Mouse (Mus musculus) left cerebral cortex, adult 8-10 months (tissue): ENCODE results near the gene Nxnl1. TPM values are rescaled to one million over a fixed set of nuclear protein-coding genes. Genes with fewer than 3 reads are reported as not detected.
"Not testable (repeated sequence)": the region's sequence is repeated elsewhere in the genome, so short reads cannot be mapped to it uniquely, and the experiment has no call there.

Experiments
- DNase-seq, 2 experiments: peaks; one replicate each; pipeline ENCODE4 v3.0.0; 2022; ENCODE audit warnings: low spot score in 2 of 2
- total RNA-seq, 4 experiments: library from RNA; stranded (reverse); gene quantifications; 2 replicates each; pipeline ENCODE4 v1.2.4; 2022

The Nxnl1 gene
- total RNA-seq, 4 experiments from 2014 or later = 0.17 to 0.21 TPM; not detected in 2

DNA sequence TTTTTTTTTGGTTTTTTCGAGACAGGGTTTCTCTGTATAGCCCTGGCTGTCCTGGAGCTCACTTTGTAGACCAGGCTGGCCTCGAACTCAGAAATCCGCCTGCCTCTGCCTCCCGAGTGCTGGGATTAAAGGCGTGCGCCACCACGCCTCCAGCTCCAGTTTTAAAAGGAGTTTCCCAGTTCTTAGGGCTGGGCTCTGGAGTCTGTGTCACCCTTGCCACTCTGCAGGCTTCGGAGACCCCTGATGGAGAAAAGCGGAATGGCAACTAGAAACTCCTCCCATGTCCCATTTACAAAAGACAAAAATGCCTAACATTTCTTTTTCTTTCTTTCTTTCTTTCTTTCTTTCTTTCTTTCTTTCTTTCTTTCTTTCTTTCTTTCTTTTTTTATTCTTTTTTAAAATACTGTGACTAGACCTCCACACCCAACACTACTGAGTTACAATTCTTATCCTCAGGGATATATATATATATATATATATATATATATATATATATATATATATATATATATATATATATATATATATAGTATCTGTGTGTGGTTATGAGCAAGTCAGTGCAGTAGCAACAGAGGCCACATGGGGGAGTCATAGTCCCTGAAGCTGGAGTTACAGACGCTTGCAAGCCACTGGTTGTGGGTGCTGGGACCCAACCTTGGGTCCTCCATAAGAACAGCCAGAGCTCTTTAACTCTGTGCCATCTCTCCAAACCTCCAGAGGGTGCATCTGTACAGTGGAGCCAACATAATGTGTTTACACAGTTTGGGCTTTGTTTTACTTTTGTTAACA lies 47.2 kb downstream of the Nxnl1 start:
- DNase-seq = not testable (repeated sequence)

DNA sequence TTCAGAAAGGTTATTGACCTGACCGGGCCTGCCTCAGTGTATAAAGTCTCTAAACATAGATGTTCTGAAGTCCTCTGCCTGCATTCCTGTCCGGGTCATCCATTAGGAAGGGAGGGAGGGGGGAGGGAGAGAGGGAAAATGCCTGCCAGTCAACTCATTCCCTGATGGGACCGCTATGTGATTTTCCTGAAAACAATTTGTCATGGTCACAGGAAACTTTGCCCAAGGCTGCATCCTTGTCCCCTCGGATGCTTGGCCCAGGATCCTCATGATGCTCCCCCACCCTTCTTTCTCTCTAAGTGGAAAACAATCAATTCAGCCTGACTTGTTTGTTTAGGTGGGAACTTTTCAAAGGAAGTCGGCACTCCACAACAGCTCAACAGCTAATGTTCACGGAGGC lies 49.6 kb downstream of the Nxnl1 start:
- no peak for DNase-seq

DNA sequence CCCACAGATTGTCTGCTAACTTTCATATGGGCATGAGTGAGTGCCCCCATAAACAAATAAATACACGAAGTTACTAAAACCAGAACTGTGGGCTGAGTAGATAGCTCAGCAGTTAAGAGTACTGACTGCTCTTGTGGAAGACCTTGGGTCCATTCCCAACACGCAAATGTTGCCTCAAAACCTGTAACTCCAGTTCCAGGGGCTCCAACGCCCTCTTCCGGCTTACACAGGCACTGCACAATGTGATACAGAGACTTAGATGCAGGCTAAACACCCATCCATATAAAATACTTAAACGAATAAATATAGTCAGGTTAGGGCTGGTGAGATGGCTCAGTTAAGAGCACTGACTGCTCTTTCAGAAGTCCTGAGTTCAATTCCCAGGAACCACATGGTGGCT lies 51.4 kb downstream of the Nxnl1 start:
- DNase-seq = no peak

DNA sequence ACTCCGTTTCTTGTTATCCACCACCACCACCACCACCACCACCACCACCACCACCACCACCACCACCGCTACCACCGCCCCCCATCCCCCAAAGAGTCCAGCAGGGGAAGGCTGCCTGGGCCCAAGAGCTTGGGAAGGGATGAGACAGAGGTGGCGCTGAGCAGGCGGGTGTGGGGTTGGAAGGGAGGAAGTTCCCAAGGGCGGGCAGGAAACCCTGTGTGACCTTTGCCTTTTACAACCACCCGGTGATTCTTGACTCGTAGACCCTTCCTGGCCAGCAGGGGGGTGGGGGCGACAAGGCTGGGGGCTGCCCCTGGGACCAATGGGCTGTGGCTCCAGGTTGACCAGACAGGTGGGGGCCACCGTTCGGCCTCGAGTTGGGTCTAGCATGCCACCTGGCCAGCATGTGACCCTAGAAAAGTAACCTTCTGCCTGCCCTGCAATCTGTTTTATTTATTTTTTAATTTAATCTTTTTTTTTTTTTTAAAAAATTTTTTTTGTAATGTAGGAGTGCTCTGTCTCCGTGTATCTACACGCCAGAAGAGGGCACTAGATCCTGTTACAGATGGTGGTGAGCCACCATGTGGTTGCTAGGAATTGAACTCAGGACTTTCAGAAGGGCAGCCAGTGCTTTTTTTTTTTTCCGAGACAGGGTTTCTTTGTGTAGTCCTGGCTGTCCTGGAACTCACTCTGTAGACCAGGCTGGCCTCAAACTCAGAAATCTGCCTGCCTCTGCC lies 53.2 kb downstream of the Nxnl1 start:
- DNase-seq = no peak

DNA sequence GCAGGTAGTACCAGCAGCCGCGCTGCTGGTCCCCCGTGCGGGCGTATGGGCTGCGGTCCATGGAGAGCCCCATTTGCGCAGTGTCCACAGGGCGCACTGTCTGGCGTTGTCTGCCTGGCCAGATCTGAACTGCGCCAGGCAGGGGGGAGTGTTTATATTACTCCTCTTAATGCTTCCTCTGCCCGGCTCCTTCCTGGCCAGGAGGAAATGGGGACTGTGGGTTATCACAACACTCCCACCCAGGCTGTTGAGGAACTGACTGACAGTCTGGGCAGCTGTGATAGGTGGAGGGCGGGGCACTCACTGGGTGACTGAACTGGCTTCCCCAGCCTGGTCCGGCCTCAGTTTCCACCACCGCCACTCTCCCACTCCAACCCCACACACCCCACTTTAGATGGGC lies 54.8 kb downstream of the Nxnl1 start, which contains the start of gene Plvap:
Plvap (minus strand) TSS at position 109 of the 400 bp plus-strand sequence.
- DNase-seq = no peak

Other genes with a start within 250 kb of the Nxnl1 start
- 100 to 1,000 TPM; 125 to 140 (median 127) TPM for gene Use1, start 199.8 kb downstream of the Nxnl1 start, total RNA-seq
- gene Ocel1, start 195.3 kb downstream of the Nxnl1 start, total RNA-seq = 10 to 100 TPM; 13.3 to 16.5 (median 14.7) TPM
- 10 to 100 TPM; 32.5 to 39.6 (median 36.7) TPM for gene Nr2f6, start 184.6 kb downstream of the Nxnl1 start, total RNA-seq
- gene Ushbp1, start 170.8 kb downstream of the Nxnl1 start, total RNA-seq = 1 to 10 TPM; 3.4 to 5.1 (median 3.9) TPM
- 100 to 1,000 TPM in 3 of 4 experiments, 10 to 100 TPM in 1; 96.4 to 113 (median 105) TPM for gene Babam1, start 169.7 kb downstream of the Nxnl1 start, total RNA-seq
- under 1 TPM; 0.34 to 0.63 (median 0.41) TPM for gene Ankle1, start 160.6 kb downstream of the Nxnl1 start, total RNA-seq
- 100 to 1,000 TPM; 255 to 290 (median 264) TPM for gene Abhd8, start 102.9 kb downstream of the Nxnl1 start, total RNA-seq
- gene Mrpl34, start 101.6 kb downstream of the Nxnl1 start, total RNA-seq = 10 to 100 TPM; 50.0 to 56.8 (median 53.3) TPM
- gene Dda1, start 97.4 kb downstream of the Nxnl1 start, total RNA-seq = 10 to 100 TPM; 59.4 to 75.0 (median 64.0) TPM
- 10 to 100 TPM; 51.0 to 61.5 (median 60.0) TPM for gene Ano8, start 80.6 kb downstream of the Nxnl1 start, total RNA-seq
- gene Gtpbp3, start 78.5 kb downstream of the Nxnl1 start, total RNA-seq = 10 to 100 TPM; 28.0 to 37.8 (median 31.0) TPM
- gene Plvap, start 54.8 kb downstream of the Nxnl1 start, total RNA-seq = 10 to 100 TPM in 2 of 4 experiments, 1 to 10 TPM in 2; 7.0 to 11.7 (median 9.6) TPM
- gene Ccdc194, start 40.9 kb downstream of the Nxnl1 start, total RNA-seq = not detected
- gene Bst2, start 29.1 kb downstream of the Nxnl1 start, total RNA-seq = 10 to 100 TPM in 1 of 4 experiments, 1 to 10 TPM in 3; 4.1 to 11.8 (median 6.4) TPM
- gene Mvb12a, start 23.7 kb downstream of the Nxnl1 start, total RNA-seq = 10 to 100 TPM; 38.0 to 44.2 (median 39.9) TPM
- gene Tmem221, start 7.7 kb downstream of the Nxnl1 start, total RNA-seq = under 1 TPM in 2 of 4 experiments, not detected in 2; 0.27 to 0.70 TPM
- 100 to 1,000 TPM in 1 of 4 experiments, 10 to 100 TPM in 3; 94.4 to 105 (median 97.5) TPM for gene Slc27a1, start 2.3 kb upstream of the Nxnl1 start, total RNA-seq
- gene Pgls, start 25.6 kb upstream of the Nxnl1 start, total RNA-seq = 10 to 100 TPM; 28.7 to 31.1 (median 29.3) TPM
- gene Fam129c, start 31.0 kb upstream of the Nxnl1 start, total RNA-seq = 1 to 10 TPM; 1.2 to 3.5 (median 2.3) TPM
- 10 to 100 TPM; 38.6 to 51.4 (median 45.8) TPM for gene Colgalt1, start 44.4 kb upstream of the Nxnl1 start, total RNA-seq
- 100 to 1,000 TPM; 237 to 269 (median 246) TPM for gene Unc13a, start 105.2 kb upstream of the Nxnl1 start, total RNA-seq
- gene Jak3, start 109.7 kb upstream of the Nxnl1 start, total RNA-seq = 1 to 10 TPM; 4.4 to 7.3 (median 6.1) TPM
- 1 to 10 TPM; 1.4 to 3.2 (median 2.1) TPM for gene Insl3, start 122.6 kb upstream of the Nxnl1 start, total RNA-seq
- gene B3gnt3, start 135.2 kb upstream of the Nxnl1 start, total RNA-seq = under 1 TPM; 0.41 to 0.88 (median 0.70) TPM
- 100 to 1,000 TPM; 150 to 181 (median 159) TPM for gene Fcho1, start 159.1 kb upstream of the Nxnl1 start, total RNA-seq